Mouse (Mus musculus): Measurements from ENCODE around the gene Agap1. TPM values are rescaled to one million over a fixed set of nuclear protein-coding genes. Genes with fewer than 3 reads are reported as not detected.

The Agap1 gene
- polyA plus RNA-seq, 1 experiment from 2014 or later, result 7.7 TPM

DNA sequence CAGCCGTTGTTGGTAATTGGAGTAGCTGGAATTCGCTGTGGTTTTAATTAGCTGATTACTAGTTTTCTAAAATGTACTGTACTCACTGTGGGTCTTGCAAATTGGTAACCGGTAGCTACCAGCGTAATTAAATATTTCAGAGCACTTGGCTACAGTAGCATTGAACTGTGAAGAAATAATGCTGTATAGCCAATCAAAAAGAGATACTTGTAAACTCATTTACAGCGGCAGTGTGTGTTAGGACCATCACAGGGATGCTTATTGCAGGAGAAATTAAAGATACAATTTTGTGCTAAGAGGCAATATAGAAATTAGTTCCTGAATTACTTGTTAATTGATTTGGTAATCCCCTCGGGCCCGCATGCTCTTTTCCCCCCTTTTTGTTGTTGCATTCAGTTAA is 226.1 kb downstream of the Agap1 start:
- Histone ChIP-seq H3K4me1 (ENCODE audit: insufficient read depth, low read length) (no peaks in the 10 kb centered on the region), H3K36me3 (ENCODE audit: insufficient read depth, low read length) (peaks cover 5% of the 10 kb centered on the region; the same call in 1 of the 2 replicates), H3K9ac (replicated peaks; ENCODE audit: low read length) (no peak overlapping the region), H3K4me3 (ENCODE audit: low read length) (no peak overlapping the region), H3K9me3 (ENCODE audit: low read length) (no peaks in the 10 kb centered on the region), H3K27ac (ENCODE audit: low read length) (no peak overlapping the region), H3K27me3 (ENCODE audit: insufficient read depth, low read length) (no peaks in the 10 kb centered on the region), H3K4me2 (replicated peaks; ENCODE audit: low read depth, low read length) (no peak overlapping the region)
- WGBS, result 74% methylated on average over 7 of the region's 7 CpGs
- ATAC-seq (ENCODE audit: low FRiP score, low TSS enrichment), result no peak

DNA sequence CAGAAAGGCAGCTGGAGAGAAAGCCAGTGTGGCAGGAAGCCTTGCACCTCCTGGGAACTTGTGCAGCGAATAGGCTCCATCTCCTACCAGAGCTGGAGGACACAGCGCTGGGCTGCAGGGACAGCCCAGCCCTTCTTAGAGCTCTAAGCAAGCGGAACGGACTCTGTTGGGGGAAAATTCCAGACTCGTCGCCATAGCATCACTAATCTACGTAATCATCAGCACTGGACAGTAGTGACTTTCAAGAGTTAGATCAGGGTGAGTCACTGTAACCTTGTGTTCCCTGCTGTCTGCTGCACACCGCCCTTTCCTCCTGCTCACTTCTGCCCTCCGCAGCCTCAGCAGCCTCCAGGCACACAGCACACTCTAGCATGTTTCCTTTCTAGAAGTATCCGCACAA is 234.3 kb downstream of the Agap1 start:
- peaks cover 14% of the 10 kb centered on the region for H3K4me1 ChIP-seq (ENCODE audit: insufficient read depth, low read length)
- H3K4me3 ChIP-seq (ENCODE audit: low read length), result no peak overlapping the region
- no peak overlapping the region for H3K4me2 ChIP-seq (replicated peaks; ENCODE audit: low read depth, low read length)
- WGBS, result 67% methylated on average over 10 of the region's 10 CpGs
- ATAC-seq (ENCODE audit: low FRiP score, low TSS enrichment), result peak; percentile 81
- peaks cover 10% of the 10 kb centered on the region for H3K36me3 ChIP-seq (ENCODE audit: insufficient read depth, low read length)
- H3K27me3 ChIP-seq (ENCODE audit: insufficient read depth, low read length), result no peaks in the 10 kb centered on the region
- H3K9ac ChIP-seq (replicated peaks; ENCODE audit: low read length), result no peak overlapping the region
- no peaks in the 10 kb centered on the region for H3K9me3 ChIP-seq (ENCODE audit: low read length)
- no peak overlapping the region; the same call in 1 of the 2 replicates for H3K27ac ChIP-seq (ENCODE audit: low read length)

DNA sequence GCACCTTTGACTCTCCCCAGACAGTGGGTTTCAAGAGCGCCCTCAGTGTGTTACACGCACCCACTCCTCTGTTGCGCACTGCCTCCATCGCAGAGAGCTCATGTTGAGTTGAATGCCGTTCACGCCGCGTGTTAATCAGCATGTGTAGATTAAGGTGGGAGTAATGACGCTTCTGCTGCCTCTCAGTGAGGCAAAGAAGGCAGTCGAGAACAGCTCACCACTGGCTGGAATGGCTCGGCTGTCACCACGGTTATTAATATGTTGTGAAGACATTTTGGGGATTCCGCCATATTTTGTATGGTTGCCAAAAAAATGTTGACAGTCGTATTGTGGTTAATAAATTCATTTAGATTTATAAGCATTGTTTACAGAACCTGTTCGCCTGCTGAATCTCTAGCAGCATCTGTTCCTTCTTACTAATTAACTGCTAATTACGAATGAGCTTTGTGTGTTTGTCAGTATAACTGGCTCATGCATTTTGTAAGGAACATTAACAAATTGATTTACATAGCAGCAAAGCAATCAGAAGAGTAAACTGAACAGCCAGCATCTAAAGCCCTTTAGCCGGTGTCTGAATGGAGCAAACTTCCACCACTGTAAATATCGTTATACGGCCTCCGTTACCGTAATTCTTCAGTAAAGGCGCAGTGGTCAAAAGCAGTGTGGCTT is 235.1 kb downstream of the Agap1 start:
- WGBS, result 81% methylated on average over 22 of the region's 22 CpGs
- H3K4me3 ChIP-seq (ENCODE audit: low read length), result no peak overlapping the region

DNA sequence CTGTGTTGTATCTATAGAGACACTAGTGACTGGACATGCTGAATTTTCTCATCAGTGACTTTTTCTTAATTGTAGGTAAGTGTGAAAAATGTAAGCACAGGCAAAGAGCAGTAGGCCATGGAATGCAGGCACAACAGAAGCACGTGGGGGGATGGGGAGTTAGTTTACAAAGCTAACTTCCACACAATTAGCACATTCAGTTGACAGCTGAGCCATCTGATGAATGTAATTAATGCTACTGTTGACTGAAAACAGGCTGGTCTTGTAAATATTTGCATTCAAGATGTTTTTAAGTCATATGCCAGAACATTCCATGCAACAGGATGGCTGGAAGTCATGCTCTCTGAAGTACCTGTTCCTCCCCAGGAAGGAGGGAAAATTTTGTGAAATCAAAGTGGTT is 236.5 kb downstream of the Agap1 start:
- no peak overlapping the region for H3K27ac ChIP-seq (ENCODE audit: low read length)
- H3K4me1 ChIP-seq (ENCODE audit: insufficient read depth, low read length), result peaks cover 14% of the 10 kb centered on the region
- no peak overlapping the region for H3K9ac ChIP-seq (replicated peaks; ENCODE audit: low read length)
- H3K9me3 ChIP-seq (ENCODE audit: low read length), result no peaks in the 10 kb centered on the region
- no peak overlapping the region for H3K4me3 ChIP-seq (ENCODE audit: low read length)
- peaks cover 4% of the 10 kb centered on the region for H3K36me3 ChIP-seq (ENCODE audit: insufficient read depth, low read length)
- no peak for ATAC-seq (ENCODE audit: low FRiP score, low TSS enrichment)
- no peak overlapping the region for H3K4me2 ChIP-seq (replicated peaks; ENCODE audit: low read depth, low read length)
- no peaks in the 10 kb centered on the region for H3K27me3 ChIP-seq (ENCODE audit: insufficient read depth, low read length)
- 40% methylated on average over 1 of the region's 1 CpGs for WGBS

More for the DNA sequence above, 235.1 kb downstream of the Agap1 start:
- no peak for ATAC-seq (ENCODE audit: low FRiP score, low TSS enrichment)
- Histone ChIP-seq H3K4me1 (ENCODE audit: insufficient read depth, low read length) (peaks cover 14% of the 10 kb centered on the region), H3K27me3 (ENCODE audit: insufficient read depth, low read length) (no peaks in the 10 kb centered on the region), H3K36me3 (ENCODE audit: insufficient read depth, low read length) (peaks cover 10% of the 10 kb centered on the region), H3K27ac (ENCODE audit: low read length) (no peak overlapping the region), H3K9ac (replicated peaks; ENCODE audit: low read length) (no peak overlapping the region), H3K9me3 (ENCODE audit: low read length) (no peaks in the 10 kb centered on the region), H3K4me2 (replicated peaks; ENCODE audit: low read depth, low read length) (no peak overlapping the region)

DNA sequence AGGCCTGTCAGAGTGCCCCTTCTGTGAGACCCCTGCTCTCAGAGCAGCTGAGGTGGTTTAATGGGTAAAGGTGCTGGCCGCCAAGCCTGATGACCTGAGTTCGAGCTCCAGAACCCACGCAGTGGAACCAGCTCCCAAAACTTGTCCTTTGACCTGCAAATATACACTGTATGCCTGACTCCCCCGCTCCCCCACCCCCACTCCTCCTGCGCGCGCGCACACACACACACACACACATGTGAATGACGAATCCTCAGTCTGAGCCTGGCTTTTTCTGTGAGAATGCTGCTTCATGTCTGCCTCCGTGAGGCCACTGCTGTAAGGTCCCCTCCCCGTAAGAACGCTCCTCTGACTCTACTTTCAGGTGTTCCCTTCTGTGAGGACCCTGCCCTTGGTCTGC is 237.8 kb downstream of the Agap1 start:
- no peaks in the 10 kb centered on the region for H3K27me3 ChIP-seq (ENCODE audit: insufficient read depth, low read length)
- no peak overlapping the region for H3K4me3 ChIP-seq (ENCODE audit: low read length)
- no peak for ATAC-seq (ENCODE audit: low FRiP score, low TSS enrichment)
- H3K9ac ChIP-seq (replicated peaks; ENCODE audit: low read length), result no peak overlapping the region
- H3K27ac ChIP-seq (ENCODE audit: low read length), result no peak overlapping the region
- no peaks in the 10 kb centered on the region for H3K9me3 ChIP-seq (ENCODE audit: low read length)
- WGBS, result 84% methylated on average over 12 of the region's 12 CpGs
- no peak overlapping the region for H3K4me2 ChIP-seq (replicated peaks; ENCODE audit: low read depth, low read length)
- peaks cover 4% of the 10 kb centered on the region; the same call in 1 of the 2 replicates for H3K36me3 ChIP-seq (ENCODE audit: insufficient read depth, low read length)
- peaks cover 8% of the 10 kb centered on the region for H3K4me1 ChIP-seq (ENCODE audit: insufficient read depth, low read length)

DNA sequence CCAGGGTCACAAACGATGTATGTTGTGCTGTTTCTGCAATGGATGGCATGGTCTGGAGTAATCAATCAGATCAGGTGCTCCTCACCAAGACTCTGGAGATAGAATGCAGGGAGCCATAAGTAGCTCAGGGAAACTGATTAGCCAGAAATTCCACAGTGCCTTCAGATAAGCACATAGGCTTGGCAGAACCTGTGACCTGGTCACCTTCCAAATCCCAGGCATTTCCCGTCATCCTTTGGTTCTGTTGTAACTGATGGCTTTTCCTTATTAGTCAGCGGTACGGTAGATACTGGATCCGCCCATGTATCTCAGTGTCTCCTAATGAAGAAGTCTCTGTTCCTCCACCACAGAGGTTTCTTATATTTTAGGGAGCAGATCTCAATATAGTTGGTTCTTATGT is 240.3 kb downstream of the Agap1 start:
- 93% methylated on average over 5 of the region's 5 CpGs for WGBS
- H3K4me2 ChIP-seq (replicated peaks; ENCODE audit: low read depth, low read length), result no peak overlapping the region
- H3K27me3 ChIP-seq (ENCODE audit: insufficient read depth, low read length), result no peaks in the 10 kb centered on the region
- no peak overlapping the region for H3K9ac ChIP-seq (replicated peaks; ENCODE audit: low read length)
- no peak overlapping the region for H3K27ac ChIP-seq (ENCODE audit: low read length)
- no peak for ATAC-seq (ENCODE audit: low FRiP score, low TSS enrichment)
- H3K4me3 ChIP-seq (ENCODE audit: low read length), result no peak overlapping the region
- peaks cover 4% of the 10 kb centered on the region; the same call in 1 of the 2 replicates for H3K36me3 ChIP-seq (ENCODE audit: insufficient read depth, low read length)
- H3K4me1 ChIP-seq (ENCODE audit: insufficient read depth, low read length), result no peaks in the 10 kb centered on the region
- H3K9me3 ChIP-seq (ENCODE audit: low read length), result no peaks in the 10 kb centered on the region

DNA sequence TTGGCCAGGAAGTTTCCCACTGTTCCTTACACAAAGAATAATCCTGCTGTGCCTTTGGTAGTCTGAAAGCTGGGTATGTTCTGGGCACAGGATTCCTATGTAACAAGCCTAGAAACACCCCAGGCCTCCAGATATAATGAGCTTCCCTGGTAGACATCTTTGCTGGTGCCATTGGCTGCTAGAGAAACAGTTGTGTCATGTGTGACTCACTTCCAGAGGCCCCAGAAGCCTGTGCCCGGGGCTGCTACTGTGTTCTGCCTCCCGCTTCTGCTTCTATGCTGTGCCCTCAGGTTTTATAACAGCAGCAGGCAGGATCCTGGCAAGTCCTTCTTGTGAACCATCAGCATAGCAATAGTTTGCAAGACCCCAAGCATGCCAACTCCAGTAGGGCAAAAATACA is 242.6 kb downstream of the Agap1 start:
- Histone ChIP-seq H3K27me3 (ENCODE audit: insufficient read depth, low read length) (no peaks in the 10 kb centered on the region), H3K27ac (ENCODE audit: low read length) (no peak overlapping the region), H3K9ac (replicated peaks; ENCODE audit: low read length) (no peak overlapping the region), H3K9me3 (ENCODE audit: low read length) (no peaks in the 10 kb centered on the region), H3K4me2 (replicated peaks; ENCODE audit: low read depth, low read length) (no peak overlapping the region), H3K4me3 (ENCODE audit: low read length) (no peak overlapping the region), H3K36me3 (ENCODE audit: insufficient read depth, low read length) (peaks cover 4% of the 10 kb centered on the region; the same call in 1 of the 2 replicates), H3K4me1 (ENCODE audit: insufficient read depth, low read length) (no peaks in the 10 kb centered on the region)
- ATAC-seq (ENCODE audit: low FRiP score, low TSS enrichment), result no peak
- 84% methylated on average over 2 of the region's 2 CpGs for WGBS

DNA sequence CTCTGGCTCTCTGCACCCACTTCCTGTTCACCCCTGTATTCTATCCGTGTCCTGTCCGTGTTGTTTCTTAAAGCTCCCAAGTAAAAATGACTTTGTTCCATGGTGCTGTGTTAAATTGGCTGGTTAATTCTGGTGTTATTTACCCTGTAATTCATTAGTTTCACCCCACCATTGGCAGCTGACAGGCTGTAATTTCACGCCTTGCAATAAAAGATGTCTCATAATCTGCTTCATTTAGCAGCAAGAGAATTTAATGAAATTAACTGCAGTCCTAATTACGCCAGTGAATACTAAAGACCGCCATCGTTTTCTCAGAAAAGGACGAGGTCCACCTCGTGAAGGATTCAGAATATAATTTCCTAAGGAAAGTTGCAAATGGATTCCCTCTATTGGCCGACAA is 245.6 kb downstream of the Agap1 start:
- 81% methylated on average over 9 of the region's 9 CpGs for WGBS
- Histone ChIP-seq H3K27me3 (ENCODE audit: insufficient read depth, low read length) (no peaks in the 10 kb centered on the region), H3K9ac (replicated peaks; ENCODE audit: low read length) (no peak overlapping the region), H3K9me3 (ENCODE audit: low read length) (no peaks in the 10 kb centered on the region), H3K4me1 (ENCODE audit: insufficient read depth, low read length) (peaks cover 8% of the 10 kb centered on the region; the same call in 1 of the 2 replicates), H3K4me2 (replicated peaks; ENCODE audit: low read depth, low read length) (no peak overlapping the region), H3K36me3 (ENCODE audit: insufficient read depth, low read length) (peaks cover 4% of the 10 kb centered on the region; the same call in 1 of the 2 replicates), H3K4me3 (ENCODE audit: low read length) (no peak overlapping the region), H3K27ac (ENCODE audit: low read length) (no peak overlapping the region)
- no peak for ATAC-seq (ENCODE audit: low FRiP score, low TSS enrichment)

DNA sequence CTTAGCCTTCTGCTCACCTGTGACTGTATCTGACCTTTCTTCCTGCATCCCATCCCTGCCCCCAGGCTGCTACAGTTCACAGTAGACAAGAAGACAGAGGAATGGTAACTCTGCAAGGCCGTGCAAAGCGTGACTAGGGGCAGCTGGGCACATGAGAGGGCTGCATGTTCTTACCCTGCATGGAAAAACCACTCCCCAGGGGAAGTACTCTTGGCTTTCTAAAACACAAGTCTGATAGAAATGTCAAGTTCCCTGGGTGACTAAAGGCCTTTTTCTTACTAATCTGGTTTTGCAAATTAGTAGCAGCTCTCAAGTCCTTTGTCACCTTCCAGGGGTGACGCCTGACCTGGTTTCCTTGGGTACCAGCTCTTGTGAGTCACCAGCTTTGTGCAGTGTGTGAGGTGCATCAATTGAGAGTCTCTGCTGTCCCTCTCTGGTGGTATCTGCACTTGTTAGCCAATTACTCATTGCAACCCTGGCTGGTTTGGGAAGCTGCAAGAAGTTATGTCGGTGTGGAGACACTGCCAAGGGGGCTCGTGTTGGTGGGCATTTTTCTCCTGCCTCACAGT is 246.6 kb downstream of the Agap1 start:
- no peak overlapping the region for H3K27ac ChIP-seq (ENCODE audit: low read length)
- no peaks in the 10 kb centered on the region for H3K9me3 ChIP-seq (ENCODE audit: low read length)
- no peak overlapping the region for H3K4me2 ChIP-seq (replicated peaks; ENCODE audit: low read depth, low read length)
- no peak overlapping the region for H3K4me3 ChIP-seq (ENCODE audit: low read length)
- H3K27me3 ChIP-seq (ENCODE audit: insufficient read depth, low read length), result no peaks in the 10 kb centered on the region
- no peak overlapping the region for H3K9ac ChIP-seq (replicated peaks; ENCODE audit: low read length)
- no peak for ATAC-seq (ENCODE audit: low FRiP score, low TSS enrichment)
- H3K36me3 ChIP-seq (ENCODE audit: insufficient read depth, low read length), result no peaks in the 10 kb centered on the region
- WGBS, result 88% methylated on average over 5 of the region's 5 CpGs
- H3K4me1 ChIP-seq (ENCODE audit: insufficient read depth, low read length), result peaks cover 8% of the 10 kb centered on the region; the same call in 1 of the 2 replicates

DNA sequence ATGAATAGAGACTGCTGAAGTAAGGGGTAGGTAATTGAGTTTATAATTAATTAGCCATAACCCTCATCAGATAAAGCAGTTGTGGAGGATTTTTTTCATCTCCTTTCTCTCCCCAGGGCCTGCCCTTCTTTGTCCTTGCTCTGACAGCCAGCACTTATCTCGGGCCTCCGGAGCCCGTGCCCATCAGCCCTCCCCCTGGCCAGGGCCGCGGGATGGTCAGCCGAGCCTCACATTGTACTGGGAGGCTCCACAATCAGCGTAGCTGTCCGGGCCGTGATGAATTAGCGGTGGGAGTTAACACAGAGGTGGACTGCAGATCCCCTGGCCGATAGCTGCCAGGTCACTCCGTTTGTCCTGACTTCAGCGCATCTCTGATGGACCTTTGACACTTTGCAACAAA is 248.7 kb downstream of the Agap1 start:
- peaks cover 8% of the 10 kb centered on the region; the same call in 1 of the 2 replicates for H3K4me1 ChIP-seq (ENCODE audit: insufficient read depth, low read length)
- no peak overlapping the region for H3K4me2 ChIP-seq (replicated peaks; ENCODE audit: low read depth, low read length)
- no peak overlapping the region for H3K9ac ChIP-seq (replicated peaks; ENCODE audit: low read length)
- H3K4me3 ChIP-seq (ENCODE audit: low read length), result no peak overlapping the region
- ATAC-seq (ENCODE audit: low FRiP score, low TSS enrichment), result peak; percentile 77
- 10% methylated on average over 13 of the region's 13 CpGs for WGBS
- H3K36me3 ChIP-seq (ENCODE audit: insufficient read depth, low read length), result no peaks in the 10 kb centered on the region
- H3K27me3 ChIP-seq (ENCODE audit: insufficient read depth, low read length), result no peaks in the 10 kb centered on the region
- H3K9me3 ChIP-seq (ENCODE audit: low read length), result no peaks in the 10 kb centered on the region
- H3K27ac ChIP-seq (ENCODE audit: low read length), result no peak overlapping the region
